Mouse (Mus musculus): Measurements from ENCODE around the gene Hhip. TPM values are rescaled to one million over a fixed set of nuclear protein-coding genes. Genes with fewer than 3 reads are reported as not detected.
"Not testable (repeated sequence)": the region's sequence is repeated elsewhere in the genome, so short reads cannot be mapped to it uniquely, and the experiment has no call there.

The Hhip gene
- polyA plus RNA-seq, 2 experiments: 0.66 to 1.1 TPM

- DNase-seq (ENCODE audit: low read depth in 3 of 3, low spot score in 3 of 3) (no peak), ATAC-seq (ENCODE audit: insufficient read depth) (no peak)
- WGBS (ENCODE audit: insufficient replicate concordance): 58% methylated on average over 5 of the region's 5 CpGs
- no peak overlapping the region for H3K4me2 ChIP-seq (ENCODE audit: low read depth)
- H3K9me3 ChIP-seq (ENCODE audit: control insufficient read depth, low read length): no peaks in the 10 kb centered on the region
- no peaks in the 10 kb centered on the region for H3K27me3 ChIP-seq (ENCODE audit: control insufficient read depth, insufficient read depth, low read length)
- no peak overlapping the region for H3K27ac ChIP-seq
- no peak overlapping the region for H3K4me3 ChIP-seq (ENCODE audit: insufficient read depth in 1 of 2, low read depth in 2 of 2, low read length in 2 of 2)
- no peak for TF ChIP-seq EP300 (IDR thresholded peaks at IDR 0.05; ENCODE audit: low read depth)
- no peak for TF ChIP-seq CTCF (IDR thresholded peaks at IDR 0.05; ENCODE audit: low read depth)
- H3K4me1 ChIP-seq (replicated peaks; ENCODE audit: control insufficient read depth in 2 of 2, insufficient read depth in 2 of 2, low read length in 1 of 2): no peaks in the 10 kb centered on the region
- no peaks in the 10 kb centered on the region for H3K36me3 ChIP-seq (replicated peaks; ENCODE audit: control insufficient read depth, insufficient read depth, low read depth)
- no peak overlapping the region for H3K9ac ChIP-seq (replicated peaks)
Measured at GRCm38 (mm10) chr8:80002313-80002712, 55.5 kb downstream of the Hhip start.

GRCm38 (mm10) chr8:79995075-79995474, 62.7 kb downstream of the Hhip start:
- H3K36me3 ChIP-seq (replicated peaks; ENCODE audit: control insufficient read depth, insufficient read depth, low read depth): no peaks in the 10 kb centered on the region
- H3K4me3 ChIP-seq (ENCODE audit: insufficient read depth in 1 of 2, low read depth in 2 of 2, low read length in 2 of 2): no peak overlapping the region
- 49% methylated on average over 6 of the region's 6 CpGs for WGBS (ENCODE audit: insufficient replicate concordance)
- no peak overlapping the region for H3K4me2 ChIP-seq (ENCODE audit: low read depth)
- no peaks in the 10 kb centered on the region for H3K27me3 ChIP-seq (ENCODE audit: control insufficient read depth, insufficient read depth, low read length)
- ATAC-seq (ENCODE audit: insufficient read depth) (no peak), DNase-seq (ENCODE audit: low read depth in 3 of 3, low spot score in 3 of 3) (no peak)
- H3K4me1 ChIP-seq (replicated peaks; ENCODE audit: control insufficient read depth in 2 of 2, insufficient read depth in 2 of 2, low read length in 1 of 2): no peaks in the 10 kb centered on the region
- no peaks in the 10 kb centered on the region for H3K9me3 ChIP-seq (ENCODE audit: control insufficient read depth, low read length)
- no peak overlapping the region for H3K27ac ChIP-seq
- no peak overlapping the region for H3K9ac ChIP-seq (replicated peaks)
- no peak for TF ChIP-seq EP300 (IDR thresholded peaks at IDR 0.05; ENCODE audit: low read depth)
- no peak for TF ChIP-seq CTCF (IDR thresholded peaks at IDR 0.05; ENCODE audit: low read depth)

GRCm38 (mm10) chr8:79993507-79993906, 64.3 kb downstream of the Hhip start:
- DNase-seq (ENCODE audit: low read depth in 3 of 3, low spot score in 3 of 3) (no peak), ATAC-seq (ENCODE audit: insufficient read depth) (no peak)
- Histone ChIP-seq H3K4me1 (replicated peaks; ENCODE audit: control insufficient read depth in 2 of 2, insufficient read depth in 2 of 2, low read length in 1 of 2) (no peaks in the 10 kb centered on the region), H3K4me3 (ENCODE audit: insufficient read depth in 1 of 2, low read depth in 2 of 2, low read length in 2 of 2) (no peak overlapping the region), H3K27me3 (ENCODE audit: control insufficient read depth, insufficient read depth, low read length) (no peaks in the 10 kb centered on the region), H3K36me3 (replicated peaks; ENCODE audit: control insufficient read depth, insufficient read depth, low read depth) (no peaks in the 10 kb centered on the region), H3K9me3 (ENCODE audit: control insufficient read depth, low read length) (no peaks in the 10 kb centered on the region), H3K4me2 (ENCODE audit: low read depth) (no peak overlapping the region), H3K9ac (replicated peaks) (no peak overlapping the region), H3K27ac (no peak overlapping the region)
- TF ChIP-seq EP300 (IDR thresholded peaks at IDR 0.05; ENCODE audit: low read depth): no peak
- no peak for TF ChIP-seq CTCF (IDR thresholded peaks at IDR 0.05; ENCODE audit: low read depth)
- WGBS (ENCODE audit: insufficient replicate concordance): 13% methylated on average over 1 of the region's 1 CpGs

GRCm38 (mm10) chr8:79992121-79992848, 65.5 kb downstream of the Hhip start:
- no peaks in the 10 kb centered on the region for H3K36me3 ChIP-seq (replicated peaks; ENCODE audit: control insufficient read depth, insufficient read depth, low read depth)
- WGBS (ENCODE audit: insufficient replicate concordance): 52% methylated on average over 9 of the region's 9 CpGs
- no peak overlapping the region for H3K4me3 ChIP-seq (ENCODE audit: insufficient read depth in 1 of 2, low read depth in 2 of 2, low read length in 2 of 2)
- ATAC-seq (ENCODE audit: insufficient read depth): no peak
- H3K4me1 ChIP-seq (replicated peaks; ENCODE audit: control insufficient read depth in 2 of 2, insufficient read depth in 2 of 2, low read length in 1 of 2): no peaks in the 10 kb centered on the region
- no peak for DNase-seq (ENCODE audit: low read depth in 3 of 3, low spot score in 3 of 3)
- H3K9ac ChIP-seq (replicated peaks): no peak overlapping the region
- H3K4me2 ChIP-seq (ENCODE audit: low read depth): no peak overlapping the region
- no peaks in the 10 kb centered on the region for H3K9me3 ChIP-seq (ENCODE audit: control insufficient read depth, low read length)
- H3K27ac ChIP-seq: no peak overlapping the region
- no peak for TF ChIP-seq EP300 (IDR thresholded peaks at IDR 0.05; ENCODE audit: low read depth)
- TF ChIP-seq CTCF (IDR thresholded peaks at IDR 0.05; ENCODE audit: low read depth): no peak
- no peaks in the 10 kb centered on the region for H3K27me3 ChIP-seq (ENCODE audit: control insufficient read depth, insufficient read depth, low read length)

- not testable (repeated sequence) for DNase-seq (ENCODE audit: low read depth in 3 of 3, low spot score in 3 of 3); H3K9me3 ChIP-seq (ENCODE audit: control insufficient read depth, low read length); H3K9ac ChIP-seq (replicated peaks); ATAC-seq (ENCODE audit: insufficient read depth); H3K4me2 ChIP-seq (ENCODE audit: low read depth); H3K4me3 ChIP-seq (ENCODE audit: insufficient read depth in 1 of 2, low read depth in 2 of 2, low read length in 2 of 2); H3K4me1 ChIP-seq (replicated peaks; ENCODE audit: control insufficient read depth in 2 of 2, insufficient read depth in 2 of 2, low read length in 1 of 2); H3K36me3 ChIP-seq (replicated peaks; ENCODE audit: control insufficient read depth, insufficient read depth, low read depth); H3K27me3 ChIP-seq (ENCODE audit: control insufficient read depth, insufficient read depth, low read length); H3K27ac ChIP-seq
- 71% methylated on average over 1 of the region's 2 CpGs for WGBS (ENCODE audit: insufficient replicate concordance)
Measured at GRCm38 (mm10) chr8:79991420-79991819, 66.4 kb downstream of the Hhip start.
